Mouse (Mus musculus) cerebellum, postnatal 36 days (tissue): ENCODE results near the gene Eps8.

Experiments used
- DNase-seq, 2 experiments: peaks; one replicate each; pipeline ENCODE4 v3.0.0; 2021 to 2022; ENCODE audit warnings: mixed read lengths in 2 of 2

Gene Eps8

GRCm38 (mm10) chr6:137661583-137662365 is 7.1 kb upstream of the Eps8 start:
- DNase-seq, result no peak

- DNase-seq, result no peak
Observed at GRCm38 (mm10) chr6:137658426-137659088, 3.9 kb upstream of the Eps8 start.

- no peak for DNase-seq
Observed at GRCm38 (mm10) chr6:137657203-137657602, 2.5 kb upstream of the Eps8 start.

GRCm38 (mm10) chr6:137649528-137649927 is 5.1 kb downstream of the Eps8 start:
- no peak for DNase-seq

GRCm38 (mm10) chr6:137649068-137649480 is 5.6 kb downstream of the Eps8 start:
- DNase-seq, result peak; percentile 86 to 88

- peak; percentile 61 to 67 for DNase-seq
Observed at GRCm38 (mm10) chr6:137648110-137649067, 6.3 kb downstream of the Eps8 start.

- DNase-seq, result peak in 1 of 2 experiments; percentile 36
Observed at GRCm38 (mm10) chr6:137647646-137648045, 7.0 kb downstream of the Eps8 start.

GRCm38 (mm10) chr6:137646726-137647125 is 8.0 kb downstream of the Eps8 start:
- DNase-seq, result no peak

GRCm38 (mm10) chr6:137644893-137645292 is 9.8 kb downstream of the Eps8 start:
- DNase-seq, result no peak

- DNase-seq, result no peak
Observed at GRCm38 (mm10) chr6:137643814-137644213, 10.9 kb downstream of the Eps8 start.

GRCm38 (mm10) chr6:137641642-137642041 is 13.0 kb downstream of the Eps8 start:
- no peak for DNase-seq

- DNase-seq, result no peak
Observed at GRCm38 (mm10) chr6:137638834-137639567, 15.7 kb downstream of the Eps8 start.

- no peak for DNase-seq
Observed at GRCm38 (mm10) chr6:137637443-137637842, 17.2 kb downstream of the Eps8 start.

- no peak for DNase-seq
Observed at GRCm38 (mm10) chr6:137636131-137636530, 18.5 kb downstream of the Eps8 start.

- no peak for DNase-seq
Observed at GRCm38 (mm10) chr6:137633626-137634025, 21.1 kb downstream of the Eps8 start.

- DNase-seq, result peak; percentile 73 to 84
Observed at GRCm38 (mm10) chr6:137633121-137633520, 21.6 kb downstream of the Eps8 start.

- DNase-seq, result no peak
Observed at GRCm38 (mm10) chr6:137630387-137630786, 24.3 kb downstream of the Eps8 start.

GRCm38 (mm10) chr6:137629603-137630231 is 25.0 kb downstream of the Eps8 start:
- DNase-seq, result no peak

GRCm38 (mm10) chr6:137628715-137629114 is 26.0 kb downstream of the Eps8 start:
- no peak for DNase-seq

GRCm38 (mm10) chr6:137621021-137621420 is 33.7 kb downstream of the Eps8 start:
- no peak for DNase-seq

- peak in 1 of 2 experiments; percentile 27 for DNase-seq
Observed at GRCm38 (mm10) chr6:137613903-137614302, 40.8 kb downstream of the Eps8 start.

GRCm38 (mm10) chr6:137612071-137612547 is 42.6 kb downstream of the Eps8 start:
- DNase-seq, result peak; percentile 88 to 94
